Mouse (Mus musculus) adipose tissue, adult 10 weeks (tissue): Measurements from ENCODE around the gene Prox1. TPM values are rescaled to one million over a fixed set of nuclear protein-coding genes. Genes with fewer than 3 reads are reported as not detected.

Experiments used
- polyA plus RNA-seq: library from polyadenylated mRNA; stranded (reverse); fragments of 350-450 nt; fragmentation: Illumina TruSeq; extraction: RNeasy Lipid Tissue Mini Kit (QIAGEN cat#74804); gene quantifications from one replicate; pipeline ENCODE4 v1.2.3, GENCODE M21; 2014; ENCODE audit warnings: low read depth, low replicate concordance

Prox1 gene
- 0.61 TPM for polyA plus RNA-seq

DNA sequence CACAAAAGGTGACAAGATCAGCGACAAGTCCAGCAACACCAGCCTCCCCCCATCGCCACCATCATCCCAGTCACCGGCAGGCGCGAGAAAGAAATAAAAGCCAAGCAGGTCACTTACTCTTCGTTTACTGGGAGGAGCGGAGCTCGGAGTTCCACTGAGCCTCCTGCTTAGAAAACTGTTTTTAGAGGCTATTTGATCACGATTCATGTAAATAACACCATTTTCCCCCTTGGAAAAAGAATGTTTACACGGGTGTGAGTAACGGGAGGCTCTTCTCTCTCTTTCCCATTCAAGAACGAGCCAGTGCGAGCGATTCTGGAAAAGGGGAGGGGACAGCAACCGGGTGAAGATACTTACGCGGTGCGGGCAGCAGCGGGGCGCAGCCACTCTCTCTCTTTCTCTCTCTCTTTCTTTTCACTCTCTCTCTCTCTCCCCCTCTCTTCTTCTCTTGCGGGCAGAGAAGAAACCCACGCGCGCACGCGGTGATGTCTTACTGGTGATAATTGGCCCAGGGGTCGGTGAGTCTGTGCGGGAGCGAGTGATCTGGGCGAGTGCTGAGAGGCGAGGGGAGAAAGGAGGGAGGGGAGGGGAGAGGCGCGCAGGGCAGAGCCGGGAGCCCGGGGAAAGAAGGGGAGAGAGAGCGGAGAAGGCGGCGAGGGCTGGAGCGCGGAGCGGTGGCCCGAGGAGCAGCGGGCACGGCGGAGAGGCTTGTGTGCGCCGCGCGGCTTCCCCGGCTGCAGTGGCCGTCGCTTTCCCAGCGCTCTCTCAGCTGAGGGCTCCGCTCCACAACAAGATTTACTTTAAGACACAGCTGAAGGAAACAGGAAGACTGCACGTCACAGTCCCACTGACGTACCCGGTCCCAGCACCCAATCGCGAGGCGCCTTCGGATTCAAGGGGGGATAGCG, at the start of gene Prox1:
Prox1 (minus strand) TSS at position 804 of the 908 bp plus-strand sequence.

Other genes starting within 250 kb of the Prox1 start
- gene Smyd2, start 248.4 kb downstream of the Prox1 start, polyA plus RNA-seq: 29.0 TPM